Mouse (Mus musculus) cortical plate, adult 2 months (tissue): Measurements from ENCODE around the gene Ccdc155.

Experiments
- CTCF ChIP-seq: fragments of 200-500 bp; IDR thresholded peaks from 2 replicates; pipeline ENCODE4 v1.5.1; 2011; ENCODE audit warnings: mild to moderate bottlenecking, control low read depth, low read length; ENCODE audit not compliant: insufficient read depth; ENCODE audit errors: extremely low read depth
- POLR2A ChIP-seq: fragments of 200-500 bp; IDR thresholded peaks from 2 replicates; pipeline ENCODE4 v1.6.1; 2011; ENCODE audit warnings: mild to moderate bottlenecking, low read length, control low read depth; ENCODE audit not compliant: insufficient read depth; ENCODE audit errors: extremely low read depth

DNA sequence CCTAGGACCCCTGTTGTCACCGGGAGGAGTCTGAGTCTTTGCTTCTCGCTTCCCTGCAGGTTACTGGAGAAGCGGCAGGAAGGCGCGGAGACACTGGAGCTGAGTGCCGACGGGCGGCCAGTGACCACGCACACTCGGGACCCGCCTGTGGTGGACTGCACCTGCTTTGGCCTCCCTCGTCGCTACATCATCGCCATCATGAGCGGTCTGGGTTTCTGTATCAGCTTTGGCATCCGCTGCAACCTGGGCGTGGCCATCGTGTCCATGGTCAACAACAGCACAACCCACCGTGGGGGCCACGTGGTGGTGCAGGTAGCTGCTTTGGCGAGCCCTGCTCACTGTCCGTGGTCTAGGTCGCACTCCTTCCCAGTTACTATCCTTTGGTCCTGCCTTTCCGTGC is 36.0 kb downstream of the Ccdc155 start:
- TF ChIP-seq CTCF (no peak), POLR2A (peak; percentile 49; the same call in 1 of the 2 replicates)
